Mouse (Mus musculus): ENCODE measurements at regions not wholly inside any gene's neighbourhood (a gene's known extent, or its start where the extent isn't known, plus 50 kb on each side); places are given as distances from the start of the nearest gene placed in this dataset.

- TF ChIP-seq CTCF (IDR thresholded peaks at IDR 0.05; ENCODE audit: extremely low read depth, insufficient read length, insufficient replicate concordance, low read depth, low read length): no peak
- no peak for TF ChIP-seq POLR2A (IDR thresholded peaks at IDR 0.05; ENCODE audit: low read depth, low read length)
These were observed 64.1 kb upstream of the Gm5148 start for GRCm38 (mm10) chr3:37788366-37788765.
